Mouse (Mus musculus): Measurements from ENCODE around the gene Gcnt1.

Gcnt1 gene

GRCm38 (mm10) chr19:17327881-17328404 lies 44.7 kb downstream of the Gcnt1 start:
- peak; percentile 16 for DNase-seq (ENCODE audit: low read depth, low spot score)

- no peak for DNase-seq (ENCODE audit: low read depth, low spot score)
Measured at GRCm38 (mm10) chr19:17323689-17324241, 48.9 kb downstream of the Gcnt1 start.

- DNase-seq (ENCODE audit: low read depth, low spot score): no peak
Measured at GRCm38 (mm10) chr19:17323006-17323688, 49.5 kb downstream of the Gcnt1 start.

DNA sequence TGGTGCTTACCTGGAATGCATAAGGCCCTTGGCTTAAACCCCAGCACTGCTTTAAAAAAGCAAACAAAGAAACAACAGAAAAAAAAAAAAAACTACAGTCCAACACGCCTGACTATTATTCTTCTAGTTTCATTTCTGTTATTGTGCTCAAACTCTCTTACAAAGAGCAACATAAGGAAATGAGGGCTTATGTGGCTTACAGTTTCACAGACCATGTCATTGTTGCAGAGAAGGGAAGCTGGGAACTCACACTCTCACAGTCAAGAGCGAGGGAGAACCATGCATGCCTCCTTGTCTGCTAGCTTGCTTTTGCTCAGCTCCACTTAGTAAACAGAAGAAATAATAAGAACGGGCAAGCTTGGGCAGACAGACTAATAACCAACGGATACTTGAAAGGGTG lies 52.9 kb downstream of the Gcnt1 start:
- no peak for DNase-seq (ENCODE audit: low read depth, low spot score)

DNA sequence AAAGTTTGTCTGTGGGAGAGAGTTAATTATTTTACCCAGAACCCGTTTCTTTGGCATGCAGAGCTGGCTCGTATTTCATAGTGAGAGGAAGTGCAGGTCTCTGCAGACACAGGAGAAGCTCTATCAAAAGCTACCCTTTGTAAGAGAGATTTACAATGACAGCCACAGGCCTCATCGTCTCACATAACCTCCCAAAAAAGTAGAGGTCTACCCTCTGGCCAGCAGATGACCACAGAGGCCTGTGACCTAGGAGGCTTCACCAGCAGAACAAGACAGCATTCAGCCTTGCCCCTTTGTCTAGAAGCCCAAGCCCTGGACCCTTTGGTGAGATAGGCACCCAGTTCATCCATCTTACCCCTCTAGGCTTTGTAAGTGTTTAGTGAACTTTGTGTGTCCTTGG lies 53.9 kb downstream of the Gcnt1 start:
- DNase-seq (ENCODE audit: low read depth, low spot score): no peak

GRCm38 (mm10) chr19:17316311-17317003 lies 56.2 kb downstream of the Gcnt1 start:
- no peak for DNase-seq (ENCODE audit: low read depth, low spot score)

DNA sequence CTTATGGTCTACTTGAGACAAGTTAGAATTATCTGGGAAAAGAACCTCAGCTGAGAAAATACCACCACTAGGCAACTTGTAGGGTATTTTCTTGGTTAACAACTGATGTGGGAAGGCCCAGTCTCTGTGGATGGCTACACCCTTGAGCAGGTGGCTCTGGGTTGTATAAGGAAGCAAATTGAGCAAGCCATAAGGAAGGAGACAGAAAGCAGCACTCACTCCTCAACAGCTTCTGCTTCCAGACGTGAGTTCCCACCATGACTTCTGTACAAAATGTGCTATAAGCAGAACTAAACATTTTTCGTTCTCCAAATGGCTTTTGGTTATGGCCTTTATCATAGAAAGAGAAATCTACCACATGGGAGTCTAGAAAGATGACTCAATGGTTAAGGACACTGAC lies 58.2 kb downstream of the Gcnt1 start:
- DNase-seq (ENCODE audit: low read depth, low spot score): no peak

DNA sequence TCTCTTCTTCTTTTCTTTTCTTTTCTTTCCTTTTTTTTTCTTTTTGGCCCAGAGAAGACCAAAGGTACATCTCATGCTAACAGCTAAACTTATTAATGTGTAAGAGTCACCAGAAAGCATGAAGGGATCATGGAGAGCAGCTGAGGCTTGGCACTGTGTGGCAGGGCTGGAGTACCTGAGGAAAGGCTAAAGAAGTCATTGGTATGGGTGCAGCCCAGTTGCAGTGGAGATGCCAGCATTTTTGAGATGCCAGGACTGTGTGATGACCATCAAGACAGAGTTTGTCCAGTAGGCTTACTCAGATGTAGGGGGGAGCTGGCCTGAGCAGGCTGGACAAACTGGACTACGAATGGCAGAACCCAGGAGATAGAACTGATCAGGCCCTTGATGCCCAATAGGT lies 58.9 kb downstream of the Gcnt1 start:
- no peak for DNase-seq (ENCODE audit: low read depth, low spot score)

DNA sequence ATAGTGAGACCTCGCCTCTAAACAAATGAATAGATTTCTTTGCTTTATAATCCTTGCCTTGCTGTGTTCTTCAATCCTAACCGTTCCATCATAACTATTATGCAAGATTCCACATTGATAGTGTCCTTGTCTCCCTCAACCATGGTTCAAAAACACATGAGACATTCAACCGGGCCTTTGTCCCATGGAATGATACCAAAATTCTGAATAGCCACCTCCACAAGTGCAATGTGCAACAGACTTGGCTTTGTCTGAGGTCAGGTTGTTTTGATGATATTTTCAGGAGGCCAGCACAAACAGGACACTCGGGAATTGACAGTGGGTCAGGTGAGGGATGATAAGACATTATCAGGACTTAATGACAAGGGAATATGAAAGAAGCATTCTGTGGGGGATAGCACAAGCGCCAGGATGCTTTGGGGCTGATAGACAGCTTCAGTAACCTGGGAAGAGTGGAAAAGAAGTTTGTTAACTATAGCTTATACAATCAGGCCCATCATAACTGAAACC lies 59.9 kb downstream of the Gcnt1 start:
- DNase-seq (ENCODE audit: low read depth, low spot score): no peak

DNA sequence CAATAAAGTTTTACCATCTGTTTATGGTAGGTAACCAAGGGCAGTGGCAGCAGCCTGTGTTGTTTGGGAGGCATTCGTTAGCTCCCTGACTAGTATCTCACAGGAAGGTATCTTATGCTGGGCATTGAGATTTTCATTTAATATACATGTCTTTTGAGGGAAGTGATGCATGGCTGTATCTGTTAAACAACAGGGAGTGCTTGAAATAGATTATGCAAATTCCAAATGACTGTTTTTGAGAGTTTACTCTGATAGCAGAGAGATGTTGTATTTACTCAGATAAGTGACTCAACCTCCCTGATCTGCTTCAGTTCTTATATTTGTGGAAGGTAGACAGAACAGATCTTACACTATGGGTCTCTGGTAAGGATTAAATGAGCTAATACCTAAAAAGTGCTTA lies 61.1 kb downstream of the Gcnt1 start:
- DNase-seq (ENCODE audit: low read depth, low spot score): no peak

DNA sequence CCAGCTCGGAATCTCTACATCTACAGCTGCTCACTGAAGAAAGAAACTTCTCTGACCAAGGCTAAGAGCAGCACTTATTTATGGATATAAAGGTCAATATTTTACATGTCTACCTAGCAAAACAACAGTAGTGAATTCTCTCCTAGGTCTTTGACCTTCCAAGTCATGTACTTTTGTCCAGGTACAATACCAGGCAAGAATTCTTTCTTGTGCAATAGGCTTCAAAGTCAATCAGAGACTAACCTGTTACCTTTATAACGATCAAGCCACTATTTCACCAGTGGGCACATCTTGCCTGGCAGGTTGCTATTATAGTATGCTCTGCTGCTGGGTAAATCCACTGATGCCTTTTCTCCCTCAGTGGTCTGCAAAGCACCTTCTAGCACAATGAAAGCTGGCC lies 61.6 kb downstream of the Gcnt1 start:
- no peak for DNase-seq (ENCODE audit: low read depth, low spot score)

DNA sequence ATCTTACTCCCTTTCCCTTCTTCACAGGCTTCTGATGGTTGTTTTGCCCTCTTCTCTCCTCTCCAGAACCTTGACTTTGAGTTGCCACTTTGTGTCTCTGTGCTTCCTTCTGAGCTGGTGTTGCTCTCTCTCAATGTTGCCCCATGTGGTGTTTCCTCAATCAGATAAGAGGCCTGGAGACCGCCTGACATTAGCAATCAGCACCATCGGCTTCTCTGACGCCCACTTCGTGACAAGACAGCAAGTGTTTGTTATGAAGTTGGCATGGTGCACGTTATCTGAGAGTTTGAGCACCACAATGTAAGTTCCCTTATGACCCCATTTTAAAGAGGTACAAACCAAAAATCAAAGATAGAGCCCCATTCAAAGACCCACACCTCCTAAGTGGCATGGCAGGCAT lies 76.6 kb downstream of the Gcnt1 start:
- no peak for DNase-seq (ENCODE audit: low read depth, low spot score)

DNA sequence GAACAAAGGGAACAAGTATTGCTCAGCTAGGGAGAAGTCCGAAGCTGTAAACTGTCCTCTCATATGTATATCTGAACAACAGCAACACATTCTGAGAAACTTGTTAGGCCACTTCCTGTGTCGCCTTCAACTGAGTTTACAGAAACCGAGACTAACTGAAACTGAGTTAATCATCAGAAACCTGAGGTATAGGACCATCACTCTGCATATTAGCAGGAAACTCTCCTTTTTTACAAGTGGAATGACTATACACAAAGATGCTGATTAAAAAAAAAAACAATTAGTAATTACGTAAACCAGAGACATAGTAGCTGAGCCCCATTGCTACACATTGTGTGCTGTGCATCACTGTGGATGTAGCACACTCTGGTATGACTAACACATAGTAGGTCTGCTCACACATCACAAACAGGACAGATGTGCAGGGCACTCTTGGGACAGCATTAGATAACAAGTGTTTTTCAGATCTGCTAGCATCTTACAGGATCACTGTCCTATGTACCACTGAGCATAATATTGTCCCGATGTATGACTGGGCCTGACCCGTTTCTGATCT lies 77.4 kb downstream of the Gcnt1 start:
- no peak for DNase-seq (ENCODE audit: low read depth, low spot score)

GRCm38 (mm10) chr19:17294136-17294535 lies 78.5 kb downstream of the Gcnt1 start:
- DNase-seq (ENCODE audit: low read depth, low spot score): no peak

DNA sequence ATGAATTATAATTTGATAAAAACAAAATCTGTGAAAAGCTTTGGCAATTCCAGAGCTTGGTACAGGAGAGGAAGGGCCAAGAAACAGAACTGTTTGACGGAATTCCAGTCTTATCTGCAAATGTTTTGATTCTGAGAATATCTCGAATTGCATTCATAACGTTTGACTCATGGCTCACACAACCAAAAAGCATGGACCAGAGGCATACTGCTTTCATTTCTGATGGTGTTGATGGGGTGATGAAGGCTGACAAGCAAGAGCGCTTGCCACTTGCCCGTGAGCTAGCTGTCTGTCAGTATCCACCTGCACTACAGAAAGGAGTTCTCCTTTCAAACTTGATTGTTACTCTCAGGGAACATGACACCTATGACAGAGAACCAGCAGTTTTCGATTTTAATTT lies 83.1 kb downstream of the Gcnt1 start:
- no peak for DNase-seq (ENCODE audit: low read depth, low spot score)

DNA sequence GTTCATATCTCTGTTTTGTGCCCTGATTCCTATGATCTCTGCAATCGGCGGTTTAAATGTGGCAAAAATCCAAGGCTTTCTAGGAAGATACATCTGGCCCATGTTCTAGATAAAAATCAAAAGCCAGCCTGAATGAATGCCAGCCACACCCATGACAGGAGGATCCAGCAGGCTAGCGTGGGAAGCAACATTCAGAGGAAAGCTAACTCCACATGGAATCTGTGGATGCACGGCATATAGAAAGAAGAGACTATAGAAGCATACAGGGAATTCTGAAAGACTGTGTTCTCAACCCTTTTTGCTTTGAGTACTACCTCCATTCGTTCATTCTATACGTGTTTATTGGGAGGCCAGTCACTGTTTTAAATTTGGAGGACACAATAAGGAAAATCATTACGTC lies 86.6 kb downstream of the Gcnt1 start:
- DNase-seq (ENCODE audit: low read depth, low spot score): peak; percentile 46

DNA sequence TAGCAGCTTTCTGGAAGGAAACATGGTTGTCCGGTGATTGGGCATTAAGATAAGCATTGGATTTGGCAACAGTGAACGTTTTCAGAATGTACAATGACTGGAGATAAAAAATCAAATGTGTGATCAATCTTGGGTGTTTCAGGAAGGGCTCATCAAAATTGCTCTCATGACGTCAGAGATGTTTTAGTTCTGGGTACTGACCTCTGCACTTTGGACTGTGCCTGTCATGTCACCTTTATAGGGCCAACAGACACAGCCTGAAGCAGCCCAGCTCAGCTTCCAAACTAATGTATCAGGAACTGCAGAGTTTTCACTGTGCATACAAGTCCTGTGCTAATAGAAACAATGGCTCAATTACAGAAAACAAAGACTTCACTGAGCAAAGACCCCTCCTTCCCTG lies 89.3 kb downstream of the Gcnt1 start:
- no peak for DNase-seq (ENCODE audit: low read depth, low spot score)

- no peak for DNase-seq (ENCODE audit: low read depth, low spot score)
Measured at GRCm38 (mm10) chr19:17278381-17279051, 94.1 kb downstream of the Gcnt1 start.

Data from brain, adult 2 months (tissue).